Mouse (Mus musculus) CD4-positive, CD25-positive, alpha-beta regulatory T cell, adult 4 months (primary cell): Measurements from ENCODE around the gene Dpy30. TPM values are rescaled to one million over a fixed set of nuclear protein-coding genes. Genes with fewer than 3 reads are reported as not detected.

Experiments used
- ATAC-seq: one replicate; pipeline ENCODE4 v1.8.0; 2017
- polyA plus RNA-seq, 2 experiments: library from polyadenylated mRNA; unstranded; fragments of 100-300 nt; shearing (Covaris generic); gene quantifications; one replicate each; pipeline ENCODE4 v1.2.1; 2017

Dpy30 gene
- polyA plus RNA-seq, 2 experiments from 2014 or later = 134 to 146 TPM

- ATAC-seq = peak; percentile 46
Measured at GRCm38 (mm10) chr17:74262415-74262814, 61.3 kb downstream of the Dpy30 start.

Other genes with a start within 250 kb of the Dpy30 start
- 10 to 100 TPM; 37.0 to 47.0 TPM for gene Memo1, start 28.4 kb downstream of the Dpy30 start, polyA plus RNA-seq
- 10 to 100 TPM in 1 of 2 experiments, 1 to 10 TPM in 1; 6.9 to 10.9 TPM for gene Spast, start 15.0 kb upstream of the Dpy30 start, polyA plus RNA-seq
- 10 to 100 TPM; 24.3 to 37.3 TPM for gene Slc30a6, start 71.7 kb upstream of the Dpy30 start, polyA plus RNA-seq
- 1 to 10 TPM; 1.3 to 2.2 TPM for gene Nlrc4, start 135.2 kb upstream of the Dpy30 start, polyA plus RNA-seq
- gene Yipf4, start 165.5 kb upstream of the Dpy30 start, polyA plus RNA-seq = 10 to 100 TPM in 1 of 2 experiments, 1 to 10 TPM in 1; 8.2 to 19.9 TPM
- gene Birc6, start 204.4 kb upstream of the Dpy30 start, polyA plus RNA-seq = 100 to 1,000 TPM; 156 to 252 TPM